Mouse (Mus musculus) liver, embryonic 13.5 days (tissue): Measurements from ENCODE around the gene Pla2g5. TPM values are rescaled to one million over a fixed set of nuclear protein-coding genes. Genes with fewer than 3 reads are reported as not detected.

Source experiments
- ATAC-seq: fragments of 200-750 bp; cut with Nextera tagmentation; 2 replicates; pipeline ENCODE4 v1.8.0; 2017; ENCODE audit warnings: low read depth, mild to moderate bottlenecking, moderate number of reproducible peaks, moderate library complexity
- DNase-seq: peaks from one replicate; pipeline ENCODE4 v3.0.0; 2022
- H3K27ac ChIP-seq: fragments of 300-500 bp; sonication (generic); 2 replicates; pipeline ENCODE4 v1.5.1; 2015; ENCODE audit warnings: moderate library complexity, mild to moderate bottlenecking, inconsistent platforms
- H3K27me3 ChIP-seq: fragments of 300-500 bp; sonication (generic); 2 replicates; pipeline ENCODE4 v1.6.1; 2015; ENCODE audit warnings: mild to moderate bottlenecking, inconsistent platforms
- H3K36me3 ChIP-seq: fragments of 300-500 bp; sonication (generic); 2 replicates; pipeline ENCODE4 v1.6.1; 2015; ENCODE audit warnings: mild to moderate bottlenecking, inconsistent platforms
- H3K4me1 ChIP-seq: fragments of 300-500 bp; sonication (generic); replicated peaks from 2 replicates; pipeline ENCODE4 v1.6.1; 2015; ENCODE audit warnings: inconsistent platforms
- H3K4me2 ChIP-seq: fragments of 300-500 bp; sonication (generic); 2 replicates; pipeline ENCODE4 v1.6.1; 2015; ENCODE audit warnings: inconsistent platforms, mild to moderate bottlenecking, moderate library complexity
- H3K4me3 ChIP-seq: fragments of 300-500 bp; sonication (generic); replicated peaks from 2 replicates; pipeline ENCODE4 v1.5.1; 2015; ENCODE audit warnings: mild to moderate bottlenecking, inconsistent platforms
- H3K9ac ChIP-seq: fragments of 300-500 bp; sonication (generic); 2 replicates; pipeline ENCODE4 v1.6.1; 2015; ENCODE audit warnings: mild to moderate bottlenecking, inconsistent platforms
- H3K9me3 ChIP-seq: fragments of 300-500 bp; sonication (generic); replicated peaks from 2 replicates; pipeline ENCODE4 v1.6.1; 2016; ENCODE audit warnings: inconsistent platforms
- WGBS: fragments of 180-500 bp; shearing (Covaris S2); methylation state at CpG from one replicate; pipeline ENCODE4 v1.1.7; 2015; ENCODE audit not compliant: insufficient replicate concordance; 5-methylcytosine and 5-hydroxymethylcytosine counted together
- polyA plus RNA-seq: library from polyadenylated mRNA; unstranded; fragments of >200 nt; fragmentation: Nextera tagmentation; extraction: Ambion mirVana; gene quantifications from 2 replicates; pipeline ENCODE4 v1.2.1, GENCODE M21; 2015

Gene Pla2g5
- polyA plus RNA-seq, 1 experiment from 2014 or later, result not detected

GRCm38 (mm10) chr4:138794344-138794743 is 68.9 kb downstream of the Pla2g5 start:
- no peak for DNase-seq
- Histone ChIP-seq H3K4me2 (no peak overlapping the region), H3K4me3 (no peak overlapping the region), H3K27me3 (no peaks in the 10 kb centered on the region), H3K36me3 (no peaks in the 10 kb centered on the region), H3K4me1 (no peaks in the 10 kb centered on the region), H3K27ac (no peak overlapping the region), H3K9me3 (no peaks in the 10 kb centered on the region), H3K9ac (no peak overlapping the region)
- no peak for ATAC-seq
- 62% methylated on average over 6 of the region's 6 CpGs for WGBS

- 42% methylated on average over 2 of the region's 2 CpGs for WGBS
- H3K36me3 ChIP-seq, result no peaks in the 10 kb centered on the region
- no peak for DNase-seq
These were observed 70.0 kb downstream of the Pla2g5 start for GRCm38 (mm10) chr4:138793276-138793675.

GRCm38 (mm10) chr4:138792599-138792998 is 70.7 kb downstream of the Pla2g5 start:
- 40% methylated on average over 9 of the region's 9 CpGs for WGBS
- no peak for ATAC-seq
- Histone ChIP-seq H3K36me3 (no peaks in the 10 kb centered on the region), H3K4me1 (no peaks in the 10 kb centered on the region), H3K4me3 (no peak overlapping the region), H3K9ac (no peak overlapping the region), H3K27ac (no peak overlapping the region), H3K9me3 (no peaks in the 10 kb centered on the region), H3K4me2 (no peak overlapping the region), H3K27me3 (no peaks in the 10 kb centered on the region; the same call in 1 of the 2 replicates)
- DNase-seq, result no peak

More at GRCm38 (mm10) chr4:138793276-138793675, 70.0 kb downstream of the Pla2g5 start:
- H3K9ac ChIP-seq, result no peak overlapping the region
- no peak overlapping the region for H3K4me2 ChIP-seq
- ATAC-seq, result no peak
- H3K27ac ChIP-seq, result no peak overlapping the region
- H3K27me3 ChIP-seq, result no peaks in the 10 kb centered on the region
- H3K4me1 ChIP-seq, result no peaks in the 10 kb centered on the region
- no peak overlapping the region for H3K4me3 ChIP-seq
- no peaks in the 10 kb centered on the region for H3K9me3 ChIP-seq

GRCm38 (mm10) chr4:138791452-138791851 is 71.8 kb downstream of the Pla2g5 start:
- Histone ChIP-seq H3K9me3 (no peaks in the 10 kb centered on the region), H3K4me2 (no peak overlapping the region), H3K9ac (no peak overlapping the region), H3K4me1 (no peaks in the 10 kb centered on the region), H3K27ac (no peak overlapping the region), H3K36me3 (no peaks in the 10 kb centered on the region), H3K27me3 (no peaks in the 10 kb centered on the region; the same call in 1 of the 2 replicates), H3K4me3 (no peak overlapping the region)
- ATAC-seq (no peak), DNase-seq (no peak)
- WGBS, result 56% methylated on average over 6 of the region's 6 CpGs

GRCm38 (mm10) chr4:138788381-138788780 is 74.9 kb downstream of the Pla2g5 start:
- H3K9ac ChIP-seq, result no peak overlapping the region
- no peak overlapping the region for H3K27ac ChIP-seq
- H3K4me2 ChIP-seq, result no peak overlapping the region
- no peaks in the 10 kb centered on the region for H3K4me1 ChIP-seq
- no peak for DNase-seq
- no peak for ATAC-seq
- H3K27me3 ChIP-seq, result no peaks in the 10 kb centered on the region; the same call in 1 of the 2 replicates
- no peaks in the 10 kb centered on the region for H3K36me3 ChIP-seq
- H3K9me3 ChIP-seq, result no peaks in the 10 kb centered on the region
- H3K4me3 ChIP-seq, result no peak overlapping the region
- WGBS, result 45% methylated on average over 4 of the region's 4 CpGs

- H3K4me1 ChIP-seq, result no peaks in the 10 kb centered on the region
- 38% methylated on average over 4 of the region's 4 CpGs for WGBS
- H3K27me3 ChIP-seq, result no peaks in the 10 kb centered on the region; the same call in 1 of the 2 replicates
- no peak overlapping the region for H3K4me3 ChIP-seq
- no peak overlapping the region for H3K9ac ChIP-seq
- ATAC-seq (no peak), DNase-seq (no peak)
- no peaks in the 10 kb centered on the region for H3K36me3 ChIP-seq
- no peak overlapping the region for H3K27ac ChIP-seq
- H3K4me2 ChIP-seq, result no peak overlapping the region
- no peaks in the 10 kb centered on the region for H3K9me3 ChIP-seq
These were observed 77.1 kb downstream of the Pla2g5 start for GRCm38 (mm10) chr4:138786141-138786540.

- Histone ChIP-seq H3K9ac (no peak overlapping the region), H3K4me2 (no peak overlapping the region), H3K9me3 (no peaks in the 10 kb centered on the region), H3K4me3 (no peak overlapping the region), H3K4me1 (no peaks in the 10 kb centered on the region), H3K36me3 (no peaks in the 10 kb centered on the region), H3K27me3 (no peaks in the 10 kb centered on the region; the same call in 1 of the 2 replicates), H3K27ac (no peak overlapping the region)
- WGBS, result 43% methylated on average over 4 of the region's 4 CpGs
- no peak for ATAC-seq
- DNase-seq, result no peak
These were observed 77.6 kb downstream of the Pla2g5 start for GRCm38 (mm10) chr4:138785721-138786120.

- ATAC-seq (no peak), DNase-seq (no peak)
- Histone ChIP-seq H3K27me3 (no peaks in the 10 kb centered on the region), H3K9me3 (no peaks in the 10 kb centered on the region), H3K27ac (no peak overlapping the region), H3K4me3 (no peak overlapping the region), H3K9ac (no peak overlapping the region), H3K36me3 (no peaks in the 10 kb centered on the region), H3K4me1 (no peaks in the 10 kb centered on the region), H3K4me2 (no peak overlapping the region)
- 66% methylated on average over 6 of the region's 6 CpGs for WGBS
These were observed 81.2 kb downstream of the Pla2g5 start for GRCm38 (mm10) chr4:138782098-138782497.

GRCm38 (mm10) chr4:138780300-138780699 is 83.0 kb downstream of the Pla2g5 start:
- H3K4me3 ChIP-seq, result no peak overlapping the region
- H3K27ac ChIP-seq, result no peak overlapping the region
- DNase-seq (no peak), ATAC-seq (no peak)
- no peak overlapping the region for H3K9ac ChIP-seq
- no peak overlapping the region for H3K4me2 ChIP-seq
- WGBS, result 79% methylated on average over 5 of the region's 5 CpGs
- no peaks in the 10 kb centered on the region for H3K27me3 ChIP-seq
- H3K36me3 ChIP-seq, result no peaks in the 10 kb centered on the region
- no peaks in the 10 kb centered on the region for H3K4me1 ChIP-seq
- no peaks in the 10 kb centered on the region for H3K9me3 ChIP-seq

GRCm38 (mm10) chr4:138777417-138778407 is 85.6 kb downstream of the Pla2g5 start:
- Histone ChIP-seq H3K4me1 (no peaks in the 10 kb centered on the region), H3K9me3 (no peaks in the 10 kb centered on the region), H3K4me2 (no peak overlapping the region), H3K4me3 (no peak overlapping the region), H3K27me3 (no peaks in the 10 kb centered on the region), H3K36me3 (no peaks in the 10 kb centered on the region), H3K27ac (no peak overlapping the region), H3K9ac (no peak overlapping the region)
- 35% methylated on average over 20 of the region's 20 CpGs for WGBS
- ATAC-seq, result no peak
- no peak for DNase-seq

GRCm38 (mm10) chr4:138775435-138775834 is 87.8 kb downstream of the Pla2g5 start, which contains the start of gene Pla2g2d:
TSS of gene Pla2g2d (plus strand) at chr4:138775735.
- H3K27me3 ChIP-seq, result no peaks in the 10 kb centered on the region
- WGBS, result 51% methylated on average over 6 of the region's 6 CpGs

More at GRCm38 (mm10) chr4:138775435-138775834, 87.8 kb downstream of the Pla2g5 start, which contains the start of gene Pla2g2d:
- H3K4me1 ChIP-seq, result no peaks in the 10 kb centered on the region
- DNase-seq (no peak), ATAC-seq (no peak)
- no peak within 1 kb of the TSS for H3K27ac ChIP-seq
- H3K9ac ChIP-seq, result no peak within 1 kb of the TSS
- no peaks in the 10 kb centered on the region for H3K36me3 ChIP-seq
- no peak within 1 kb of the TSS for H3K4me3 ChIP-seq
- H3K4me2 ChIP-seq, result no peak within 1 kb of the TSS
- no peaks in the 10 kb centered on the region for H3K9me3 ChIP-seq
